Mouse (Mus musculus): ENCODE measurements around the gene Gsc. TPM values are rescaled to one million over a fixed set of nuclear protein-coding genes. Genes with fewer than 3 reads are reported as not detected.

Gsc gene
- polyA plus RNA-seq, 1 experiment from 2014 or later = not detected

DNA sequence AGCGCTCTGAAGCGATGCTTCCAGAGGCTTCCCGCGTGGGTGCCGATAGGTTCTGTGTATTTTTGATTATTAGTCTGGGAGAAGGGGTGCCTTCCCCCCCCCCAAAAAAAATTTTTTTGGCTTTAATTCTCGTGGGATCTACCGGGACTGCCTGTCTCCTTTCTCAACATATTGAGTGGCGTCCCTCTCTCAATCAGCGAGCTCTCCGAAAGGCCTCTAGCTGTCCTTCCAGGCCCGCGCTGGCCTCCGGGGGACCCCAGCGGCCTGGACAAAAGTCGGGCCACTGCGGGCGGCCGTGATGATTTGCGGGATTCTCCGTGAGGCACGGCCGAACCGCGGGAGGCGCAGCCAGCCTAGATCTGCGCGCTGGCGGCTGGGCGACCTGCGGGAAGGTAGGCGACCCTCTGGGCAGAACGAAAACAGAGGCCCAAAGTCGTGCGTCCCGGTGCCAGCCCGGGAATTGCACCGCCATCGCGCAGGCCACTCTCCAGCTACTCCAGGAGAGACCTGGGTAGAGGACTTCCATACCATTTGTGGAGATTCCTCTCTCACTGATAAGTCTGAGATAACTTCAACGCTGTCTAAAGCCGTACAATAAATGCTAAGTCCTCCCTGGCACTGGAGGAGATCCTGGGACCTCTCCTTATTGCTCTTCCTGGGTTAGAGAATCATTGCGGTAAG lies 1.2 kb upstream of the Gsc start:
- no peak for DNase-seq

DNA sequence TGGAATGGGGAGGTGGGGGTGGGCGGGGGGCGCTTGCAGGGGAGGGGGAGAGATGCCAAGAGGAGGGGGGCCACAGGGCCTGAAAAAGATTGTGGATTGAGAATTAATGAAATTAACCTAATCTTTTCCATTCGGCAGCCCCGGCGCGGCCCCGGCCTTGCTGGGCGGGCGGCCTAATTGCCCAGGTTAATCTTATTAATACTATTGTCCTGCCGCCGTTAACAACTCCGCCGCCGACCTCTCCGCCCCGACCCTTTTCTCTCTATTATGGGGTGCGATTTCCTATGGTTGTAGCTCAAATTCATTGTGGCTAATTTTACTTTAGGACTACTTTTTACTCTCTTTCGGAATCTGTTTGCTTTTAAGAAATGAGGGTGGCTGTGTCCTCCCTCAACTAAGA lies 362 bp upstream of the Gsc start:
- WGBS (ENCODE audit: insufficient replicate concordance) = 1% methylated on average over 16 of the region's 18 CpGs
- DNase-seq (no peak), ATAC-seq (no peak)
- H3K9me3 ChIP-seq (ENCODE audit: low read length) = no peaks in the 10 kb centered on the region
- no peak overlapping the region for H3K27ac ChIP-seq (ENCODE audit: low read depth)
- peaks cover 9% of the 10 kb centered on the region; the same call in 1 of the 2 replicates for H3K4me1 ChIP-seq (ENCODE audit: insufficient read depth)
- peaks cover 89% of the 10 kb centered on the region for H3K27me3 ChIP-seq (ENCODE audit: insufficient read depth, low read length)
- peak overlapping the region; percentile 57 for H3K4me3 ChIP-seq (ENCODE audit: low read depth, low read length)
- peak overlapping the region; percentile 77 for H3K4me2 ChIP-seq (ENCODE audit: low read depth, low read length)
- no peaks in the 10 kb centered on the region for H3K36me3 ChIP-seq (replicated peaks; ENCODE audit: insufficient read depth, low read length)
- no peak overlapping the region for H3K9ac ChIP-seq (replicated peaks)
- TF ChIP-seq EP300 (IDR thresholded peaks at IDR 0.05; ENCODE audit: low read depth) (no peak), CTCF (IDR thresholded peaks at IDR 0.05; ENCODE audit: low read depth) (no peak)

More for the DNA sequence above, 1.2 kb upstream of the Gsc start:
- H3K36me3 ChIP-seq (replicated peaks; ENCODE audit: insufficient read depth, low read length) = no peaks in the 10 kb centered on the region
- 2% methylated on average over 42 of the region's 42 CpGs for WGBS (ENCODE audit: insufficient replicate concordance)
- no peaks in the 10 kb centered on the region for H3K9me3 ChIP-seq (ENCODE audit: low read length)
- TF ChIP-seq CTCF (IDR thresholded peaks at IDR 0.05; ENCODE audit: low read depth) = no peak
- no peak for TF ChIP-seq EP300 (IDR thresholded peaks at IDR 0.05; ENCODE audit: low read depth)
- H3K27ac ChIP-seq (ENCODE audit: low read depth) = no peak overlapping the region
- no peak for ATAC-seq
- H3K27me3 ChIP-seq (ENCODE audit: insufficient read depth, low read length) = peaks cover 92% of the 10 kb centered on the region
- no peak overlapping the region for H3K9ac ChIP-seq (replicated peaks)
- no peak overlapping the region for H3K4me2 ChIP-seq (ENCODE audit: low read depth, low read length)
- peaks cover 9% of the 10 kb centered on the region; the same call in 1 of the 2 replicates for H3K4me1 ChIP-seq (ENCODE audit: insufficient read depth)
- H3K4me3 ChIP-seq (ENCODE audit: low read depth, low read length) = no peak overlapping the region

DNA sequence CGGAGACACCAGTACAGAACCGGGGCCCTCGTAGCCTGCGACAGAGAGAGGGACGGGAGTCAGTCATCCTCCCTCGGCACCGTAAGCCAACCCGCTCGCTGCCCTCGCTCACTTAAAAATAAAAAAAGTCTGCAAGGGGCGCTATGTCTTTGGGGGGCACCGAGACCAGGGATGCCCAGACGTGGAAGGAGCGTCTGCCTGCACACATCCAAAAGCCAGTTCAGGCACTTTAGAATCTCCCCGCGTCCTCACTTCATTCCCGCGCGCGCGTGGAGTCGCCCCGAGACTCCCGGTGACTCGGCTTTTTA lies 958 bp downstream of the Gsc start:
- Histone ChIP-seq H3K4me1 (ENCODE audit: insufficient read depth) (peaks cover 9% of the 10 kb centered on the region; the same call in 1 of the 2 replicates), H3K4me3 (ENCODE audit: low read depth, low read length) (peak overlapping the region; percentile 57; the same call in 1 of the 2 replicates), H3K4me2 (ENCODE audit: low read depth, low read length) (no peak overlapping the region), H3K27me3 (ENCODE audit: insufficient read depth, low read length) (peaks cover 79% of the 10 kb centered on the region), H3K9ac (replicated peaks) (no peak overlapping the region), H3K27ac (ENCODE audit: low read depth) (no peak overlapping the region), H3K36me3 (replicated peaks; ENCODE audit: insufficient read depth, low read length) (no peaks in the 10 kb centered on the region), H3K9me3 (ENCODE audit: low read length) (no peaks in the 10 kb centered on the region)
- no peak for TF ChIP-seq EP300 (IDR thresholded peaks at IDR 0.05; ENCODE audit: low read depth)
- no peak for TF ChIP-seq CTCF (IDR thresholded peaks at IDR 0.05; ENCODE audit: low read depth)
- 2% methylated on average over 25 of the region's 25 CpGs for WGBS (ENCODE audit: insufficient replicate concordance)
- no peak for ATAC-seq
- no peak for DNase-seq

DNA sequence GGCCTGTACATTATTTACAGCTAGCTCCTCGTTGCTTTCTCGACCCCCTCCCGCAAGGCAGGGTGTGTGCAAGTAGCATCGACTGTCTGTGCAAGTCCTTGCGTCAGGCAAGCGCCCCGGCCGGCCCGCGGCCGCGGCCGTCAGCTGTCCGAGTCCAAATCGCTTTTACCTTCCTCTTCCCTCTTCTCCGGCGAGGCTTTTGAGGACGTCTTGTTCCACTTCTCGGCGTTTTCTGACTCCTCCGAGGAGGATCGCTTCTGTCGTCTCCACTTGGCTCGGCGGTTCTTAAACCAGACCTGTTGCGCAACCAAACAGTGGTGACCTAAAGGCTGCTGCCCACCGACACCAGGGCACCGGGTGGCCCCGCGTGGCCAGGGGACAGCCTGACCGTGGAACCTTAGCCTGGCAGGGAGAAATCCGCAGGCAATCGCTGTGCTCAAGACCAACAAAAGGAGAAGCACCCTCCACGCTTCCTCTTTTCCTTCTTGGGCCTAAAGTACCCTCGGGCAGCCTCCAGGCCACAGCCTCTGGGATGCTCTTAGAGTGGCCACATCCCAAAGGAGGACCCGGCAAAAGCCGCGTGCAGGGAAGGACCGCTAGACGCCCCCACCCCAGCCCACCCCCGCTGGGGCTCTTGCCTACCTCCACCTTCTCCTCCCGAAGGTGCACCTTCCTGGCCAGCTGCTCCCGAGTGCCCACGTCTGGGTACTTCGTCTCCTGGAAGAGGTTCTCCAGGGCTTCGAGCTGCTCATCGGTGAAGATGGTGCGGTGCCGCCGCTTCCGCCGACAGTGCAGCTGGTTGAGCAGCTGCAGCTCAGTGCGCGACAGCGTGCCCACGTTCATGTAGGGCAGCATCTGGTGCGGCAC lies 1.5 kb downstream of the Gsc start:
- TF ChIP-seq EP300 (IDR thresholded peaks at IDR 0.05; ENCODE audit: low read depth) (no peak), CTCF (IDR thresholded peaks at IDR 0.05; ENCODE audit: low read depth) (no peak)
- 1% methylated on average over 57 of the region's 57 CpGs for WGBS (ENCODE audit: insufficient replicate concordance)
- peaks cover 9% of the 10 kb centered on the region; the same call in 1 of the 2 replicates for H3K4me1 ChIP-seq (ENCODE audit: insufficient read depth)
- peaks cover 74% of the 10 kb centered on the region for H3K27me3 ChIP-seq (ENCODE audit: insufficient read depth, low read length)
- no peak overlapping the region for H3K27ac ChIP-seq (ENCODE audit: low read depth)
- DNase-seq = peak; percentile 20
- 0 out of 2 replicates have a peak overlapping the region, but pooled peaks have one; percentile 57 for H3K4me3 ChIP-seq (ENCODE audit: low read depth, low read length)
- H3K9ac ChIP-seq (replicated peaks) = no peak overlapping the region
- ATAC-seq = no peak
- peak overlapping the region; percentile 35 for H3K4me2 ChIP-seq (ENCODE audit: low read depth, low read length)
- no peaks in the 10 kb centered on the region for H3K36me3 ChIP-seq (replicated peaks; ENCODE audit: insufficient read depth, low read length)
- no peaks in the 10 kb centered on the region for H3K9me3 ChIP-seq (ENCODE audit: low read length)

DNA sequence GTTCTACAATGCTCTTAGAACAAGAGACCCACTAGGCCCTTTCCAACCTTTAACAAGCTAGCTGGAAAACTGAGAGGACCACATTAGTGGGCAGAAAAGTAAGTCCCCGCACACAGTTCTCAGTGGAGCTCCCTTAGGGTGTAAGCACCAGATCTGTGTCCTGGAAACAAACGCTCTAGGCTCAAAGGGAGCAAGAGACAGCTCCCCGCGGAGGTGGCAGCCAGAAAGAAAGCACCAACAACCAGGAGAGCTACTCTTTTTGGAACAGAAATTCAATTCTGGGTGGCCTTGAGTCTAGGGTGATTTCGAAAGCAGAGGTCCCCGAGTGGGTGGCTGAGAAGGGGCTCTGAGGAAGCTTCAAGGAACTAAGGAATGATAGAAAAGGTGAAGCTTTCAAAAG lies 2.5 kb downstream of the Gsc start:
- H3K36me3 ChIP-seq (replicated peaks; ENCODE audit: insufficient read depth, low read length) = no peaks in the 10 kb centered on the region
- H3K4me3 ChIP-seq (ENCODE audit: low read depth, low read length) = no peak overlapping the region
- no peak overlapping the region for H3K4me2 ChIP-seq (ENCODE audit: low read depth, low read length)
- H3K4me1 ChIP-seq (ENCODE audit: insufficient read depth) = peaks cover 9% of the 10 kb centered on the region; the same call in 1 of the 2 replicates
- ATAC-seq (no peak), DNase-seq (no peak)
- 17% methylated on average over 6 of the region's 6 CpGs for WGBS (ENCODE audit: insufficient replicate concordance)
- TF ChIP-seq CTCF (IDR thresholded peaks at IDR 0.05; ENCODE audit: low read depth) (no peak), EP300 (IDR thresholded peaks at IDR 0.05; ENCODE audit: low read depth) (no peak)
- no peak overlapping the region for H3K27ac ChIP-seq (ENCODE audit: low read depth)
- H3K9me3 ChIP-seq (ENCODE audit: low read length) = no peaks in the 10 kb centered on the region
- H3K27me3 ChIP-seq (ENCODE audit: insufficient read depth, low read length) = peaks cover 64% of the 10 kb centered on the region
- H3K9ac ChIP-seq (replicated peaks) = no peak overlapping the region

DNA sequence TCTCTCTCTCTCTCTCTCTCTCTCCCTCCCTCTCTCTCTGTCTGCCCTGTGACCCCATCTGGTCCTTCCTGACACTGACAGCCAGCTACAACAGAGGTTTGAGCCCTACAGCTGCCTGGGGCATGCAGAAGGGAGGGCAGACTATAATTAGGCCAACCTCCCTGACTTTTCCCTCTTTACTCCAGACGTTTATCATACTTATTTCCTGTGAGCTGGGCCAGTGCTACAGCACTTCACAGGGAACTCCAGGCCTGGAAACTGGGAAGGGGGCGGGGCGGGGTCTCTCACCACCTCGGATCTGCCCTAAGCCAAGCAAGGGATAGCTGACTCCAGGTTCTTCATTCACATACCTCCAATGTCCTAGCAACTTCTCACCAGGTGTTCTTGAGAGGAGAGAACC lies 4.3 kb downstream of the Gsc start:
- H3K36me3 ChIP-seq (replicated peaks; ENCODE audit: insufficient read depth, low read length) = no peaks in the 10 kb centered on the region

More for the DNA sequence above, 4.3 kb downstream of the Gsc start:
- Histone ChIP-seq H3K4me2 (ENCODE audit: low read depth, low read length) (no peak overlapping the region), H3K27ac (ENCODE audit: low read depth) (no peak overlapping the region), H3K9me3 (ENCODE audit: low read length) (no peaks in the 10 kb centered on the region), H3K9ac (replicated peaks) (no peak overlapping the region), H3K4me1 (ENCODE audit: insufficient read depth) (peaks cover 9% of the 10 kb centered on the region; the same call in 1 of the 2 replicates), H3K27me3 (ENCODE audit: insufficient read depth, low read length) (peaks cover 46% of the 10 kb centered on the region), H3K4me3 (ENCODE audit: low read depth, low read length) (no peak overlapping the region)
- WGBS (ENCODE audit: insufficient replicate concordance) = 16% methylated on average over 4 of the region's 4 CpGs
- DNase-seq (no peak), ATAC-seq (no peak)
- TF ChIP-seq EP300 (IDR thresholded peaks at IDR 0.05; ENCODE audit: low read depth) (no peak), CTCF (IDR thresholded peaks at IDR 0.05; ENCODE audit: low read depth) (no peak)
